21 mouse cellular contexts compared by ENCODE assay signal in the genomic region with DNA sequence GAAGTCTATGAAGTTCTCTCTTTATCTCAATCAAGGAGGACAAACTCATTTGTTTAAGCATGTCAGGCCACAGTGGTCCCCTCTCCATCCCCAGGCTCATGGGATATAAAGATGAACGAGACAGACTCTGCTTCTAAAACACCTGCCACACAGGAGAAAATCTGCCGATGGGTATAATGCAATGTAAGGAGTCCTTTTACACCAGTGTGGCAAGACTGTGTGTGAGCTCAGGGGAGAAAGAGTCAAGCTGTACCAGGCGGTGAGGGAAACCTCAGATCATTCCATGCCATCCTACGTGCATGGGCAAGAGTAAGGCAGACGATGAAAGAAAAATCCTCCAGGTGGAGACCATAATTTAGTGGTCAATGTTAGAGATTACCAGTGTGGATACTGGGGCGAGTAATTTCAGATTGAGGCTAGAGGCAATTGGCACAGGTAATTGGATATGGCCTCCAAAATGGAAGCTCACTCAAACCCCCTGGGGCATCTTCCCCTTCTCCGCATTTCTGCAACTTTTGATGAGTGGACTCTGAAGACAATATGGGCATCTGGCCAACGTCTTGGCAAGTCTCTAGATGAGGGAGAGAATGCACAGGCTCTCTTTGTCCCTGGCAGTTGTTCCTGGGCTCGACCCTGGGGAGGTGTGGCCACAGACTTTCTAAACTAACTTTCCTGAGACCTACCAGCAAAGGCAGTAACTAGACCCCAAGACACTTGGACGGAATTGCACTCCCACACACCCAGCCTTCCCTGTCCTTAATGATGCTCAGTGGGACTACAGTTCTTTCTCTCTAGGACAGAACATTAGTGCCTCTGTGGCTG. TPM values are rescaled to one million over a fixed set of nuclear protein-coding genes. Genes with fewer than 3 reads are reported as not detected.
DNase-seq lines count a peak whose midpoint lies in the region; ATAC-seq and TF ChIP-seq lines count a peak whose summit lies in the region.
"Had no signal": no experiment of that assay in that cellular context is flagged by ENCODE, and none has a peak within 500 bp of the region (broad histone marks: within the 10 kb centered on the region; RNA-seq: fewer than 3 reads in every experiment).

No protein-coding gene starts in this region.

- H3K36me3 ChIP-seq in kidney, adult 2 months (ENCODE audit: control insufficient read depth, insufficient read depth, low read length), result no peaks in the 10 kb centered on the region
- no peaks in the 10 kb centered on the region for H3K36me3 ChIP-seq in midbrain, embryonic 13.5 days
- H3K36me3 ChIP-seq: embryonic facial prominence, embryonic 12.5 days; forebrain, embryonic 10.5 days; hindbrain, embryonic 15.5 days; liver, embryonic 15.5 days had no signal

- TF ChIP-seq CTCF in kidney, adult 2 months (conservative IDR thresholded peaks at IDR 0.05; ENCODE audit: insufficient read depth, insufficient read length, low read depth, low read length), result no peak

- H3K27me3 ChIP-seq in kidney, adult 2 months (replicated peaks; ENCODE audit: control insufficient read depth, insufficient read depth, low read length), result no peaks in the 10 kb centered on the region
- no peaks in the 10 kb centered on the region for H3K27me3 ChIP-seq in midbrain, embryonic 13.5 days
- H3K27me3 ChIP-seq: embryonic facial prominence, embryonic 12.5 days; hindbrain, embryonic 15.5 days; liver, embryonic 15.5 days had no signal

- 65% methylated on average over 10 of the region's 10 CpGs for WGBS in kidney, adult 2 months
- 76% methylated on average over 10 of the region's 10 CpGs for WGBS in midbrain, embryonic 13.5 days

- no peak overlapping the region for H3K9ac ChIP-seq in midbrain, embryonic 13.5 days (replicated peaks)
- H3K9ac ChIP-seq: embryonic facial prominence, embryonic 12.5 days; hindbrain, embryonic 15.5 days; liver, embryonic 15.5 days had no signal

- no peak overlapping the region for H3K4me3 ChIP-seq in kidney, adult 2 months (ENCODE audit: insufficient read depth, low read depth, low read length)
- no peak overlapping the region for H3K4me3 ChIP-seq in midbrain, embryonic 13.5 days (replicated peaks)
- H3K4me3 ChIP-seq: embryonic facial prominence, embryonic 12.5 days; forebrain, embryonic 10.5 days; hindbrain, embryonic 15.5 days; liver, embryonic 15.5 days; megakaryocyte, embryonic 14.5 days had no signal

- TF ChIP-seq POLR2A in kidney, adult 2 months (IDR thresholded peaks at IDR 0.05; ENCODE audit: low read depth, low read length), result no peak

- H3K4me2 ChIP-seq in midbrain, embryonic 13.5 days (replicated peaks), result no peak overlapping the region
- H3K4me2 ChIP-seq: embryonic facial prominence, embryonic 12.5 days; hindbrain, embryonic 15.5 days; liver, embryonic 15.5 days had no signal

- H3K9me3 ChIP-seq in midbrain, embryonic 13.5 days, result no peaks in the 10 kb centered on the region; the same call in 1 of the 2 replicates
- H3K9me3 ChIP-seq: embryonic facial prominence, embryonic 12.5 days; hindbrain, embryonic 15.5 days; liver, embryonic 15.5 days; megakaryocyte, embryonic 14.5 days had no signal

- peak; percentile 8 for DNase-seq in kidney, postnatal 10 days
- no peak for DNase-seq in kidney, adult 2 months
- peak; percentile 42 for DNase-seq in NIH3T3 (ENCODE audit: low read depth)
- DNase-seq in adrenal gland, postnatal 14 days, result peak; percentile 17
- DNase-seq in lung, postnatal 36 days, result peak; percentile 0
- no peak for DNase-seq in frontal cortex, postnatal 36 days (ENCODE audit: low spot score in 2 of 2)
- DNase-seq: kidney, adult 8-10 months; thymus, adult 2 months had no signal

- ATAC-seq in midbrain, embryonic 13.5 days, result no peak
- ATAC-seq: Patski had no signal

- no peak overlapping the region for H3K27ac ChIP-seq in kidney, adult 2 months (ENCODE audit: insufficient read depth, low read depth, low read length)
- no peak overlapping the region for H3K27ac ChIP-seq in midbrain, embryonic 13.5 days
- H3K27ac ChIP-seq: embryonic facial prominence, embryonic 12.5 days; forebrain, embryonic 10.5 days; hindbrain, embryonic 15.5 days; liver, embryonic 15.5 days had no signal

- no peaks in the 10 kb centered on the region for H3K4me1 ChIP-seq in kidney, adult 2 months (ENCODE audit: control insufficient read depth, insufficient read depth, low read length)
- H3K4me1 ChIP-seq in midbrain, embryonic 13.5 days (replicated peaks), result no peaks in the 10 kb centered on the region
- H3K4me1 ChIP-seq: embryonic facial prominence, embryonic 12.5 days; forebrain, embryonic 10.5 days; hindbrain, embryonic 15.5 days; liver, embryonic 15.5 days; megakaryocyte, embryonic 14.5 days had no signal

RNA-seq across cellular contexts. Expression of a gene that starts 10.5 kb away (rescaled TPM):
- polyA plus RNA-seq in kidney, adult 2 months (2012; rRNA removed), result not detected in 2 replicates
- not detected in 2 replicates for total RNA-seq in adrenal gland, postnatal 14 days (2021)
- polyA plus RNA-seq in midbrain, embryonic 13.5 days (2015; fragmentation: Nextera tagmentation; extraction: Ambion mirVana), result not detected in 2 replicates
- total RNA-seq: CH12.LX; layer of hippocampus, adult 18-20 months; left cerebral cortex, postnatal 10 days; monocyte, adult 5-6 weeks had no signal
- polyA plus RNA-seq: forebrain, embryonic 10.5 days; heart, embryonic 16.5 days; hindbrain, embryonic 15.5 days; liver, embryonic 15.5 days; neural tube, embryonic 14.5 days; Patski; thymus, adult 2 months had no signal

RNA-seq across cellular contexts. Expression of a gene that starts 39.7 kb away (rescaled TPM):
- polyA plus RNA-seq in kidney, adult 2 months (2012; rRNA removed), result not detected in 2 replicates
- not detected in 2 replicates for total RNA-seq in adrenal gland, postnatal 14 days (2021)
- not detected in 2 replicates for polyA plus RNA-seq in midbrain, embryonic 13.5 days (2015; fragmentation: Nextera tagmentation; extraction: Ambion mirVana)
- total RNA-seq: CH12.LX; layer of hippocampus, adult 18-20 months; left cerebral cortex, postnatal 10 days; monocyte, adult 5-6 weeks had no signal
- polyA plus RNA-seq: embryonic facial prominence, embryonic 12.5 days; forebrain, embryonic 10.5 days; heart, embryonic 16.5 days; hindbrain, embryonic 15.5 days; liver, embryonic 15.5 days; neural tube, embryonic 14.5 days; Patski; thymus, adult 2 months had no signal

RNA-seq across cellular contexts. Expression of a gene that starts 50.5 kb away (rescaled TPM):
- polyA plus RNA-seq in kidney, adult 2 months (2012; rRNA removed), result not detected in 2 replicates
- not detected in 2 replicates for total RNA-seq in adrenal gland, postnatal 14 days (2021)
- not detected in 2 replicates for polyA plus RNA-seq in midbrain, embryonic 13.5 days (2015; fragmentation: Nextera tagmentation; extraction: Ambion mirVana)
- total RNA-seq: CH12.LX; layer of hippocampus, adult 18-20 months; left cerebral cortex, postnatal 10 days; monocyte, adult 5-6 weeks had no signal
- polyA plus RNA-seq: embryonic facial prominence, embryonic 12.5 days; forebrain, embryonic 10.5 days; heart, embryonic 16.5 days; hindbrain, embryonic 15.5 days; liver, embryonic 15.5 days; neural tube, embryonic 14.5 days; Patski; thymus, adult 2 months had no signal

Comparison
In these comparisons a context has a peak if more than half of its experiments do, and no peak if none do; other contexts are left out.
1. DNase-seq: peak in kidney, postnatal 10 days (single experiment), NIH3T3 (single experiment), adrenal gland, postnatal 14 days (single experiment) and lung, postnatal 36 days (single experiment); none in kidney, adult 2 months (single experiment) and frontal cortex, postnatal 36 days (0 of 2).